Mouse (Mus musculus) macrophage (primary cell): Measurements from ENCODE around the gene Stag3. TPM values are rescaled to one million over a fixed set of nuclear protein-coding genes. Genes with fewer than 3 reads are reported as not detected.

Experiments used
- H3K27ac ChIP-seq: fragments of 350-480 bp; formaldehyde crosslinking; 2 replicates; pipeline ENCODE4 v1.9.0; 2021
- H3K36me3 ChIP-seq: fragments of 350-480 bp; formaldehyde crosslinking; 2 replicates; pipeline ENCODE4 v1.9.0; 2021; ENCODE audit errors: inconsistent target
- H3K4me3 ChIP-seq: fragments of 350-480 bp; formaldehyde crosslinking; 2 replicates; pipeline ENCODE4 v1.9.0; 2021; ENCODE audit errors: inconsistent target
- H3K79me2 ChIP-seq: fragments of 350-480 bp; formaldehyde crosslinking; 2 replicates; pipeline ENCODE4 v1.9.0; 2021; ENCODE audit errors: inconsistent target
- WGBS: methylation state at CpG from one replicate; pipeline ENCODE4 v1.1.7; 2026; ENCODE audit warnings: inconsistent platforms; ENCODE audit not compliant: missing documents; 5-methylcytosine and 5-hydroxymethylcytosine counted together
- polyA plus RNA-seq: library from polyadenylated mRNA; stranded (reverse); fragments of 250-400 nt; gene quantifications from 3 replicates; pipeline ENCODE4 v1.2.4, GENCODE M21; 2018; ENCODE audit warnings: inconsistent platforms

Stag3 gene
- polyA plus RNA-seq, 1 experiment from 2014 or later: 0.29 TPM

DNA sequence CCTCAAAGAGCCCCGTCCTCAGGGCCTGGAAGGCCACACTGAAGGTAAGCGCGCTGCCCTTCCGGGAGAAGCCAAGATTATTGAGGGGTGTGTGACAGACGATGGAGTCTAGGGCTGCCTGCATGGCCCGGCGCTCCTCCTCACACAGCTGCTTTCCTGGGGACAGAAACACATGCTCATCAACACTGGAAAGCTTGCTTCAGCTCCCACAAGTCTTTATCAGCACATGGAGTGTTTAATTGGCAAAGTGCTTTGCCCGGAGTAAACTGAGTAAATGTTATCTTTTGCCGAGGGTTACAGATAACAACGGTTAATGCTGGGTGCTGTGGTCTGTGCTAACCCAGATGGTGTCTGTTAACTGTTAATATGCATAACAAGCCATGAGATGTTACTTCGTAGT, 19.2 kb upstream of the Stag3 start:
- Histone ChIP-seq H3K4me3 (no peak overlapping the region), H3K27ac (no peak overlapping the region), H3K36me3 (peaks cover 23% of the 10 kb centered on the region), H3K79me2 (peaks cover 46% of the 10 kb centered on the region)
- WGBS: 72% methylated on average over 11 of the region's 11 CpGs

DNA sequence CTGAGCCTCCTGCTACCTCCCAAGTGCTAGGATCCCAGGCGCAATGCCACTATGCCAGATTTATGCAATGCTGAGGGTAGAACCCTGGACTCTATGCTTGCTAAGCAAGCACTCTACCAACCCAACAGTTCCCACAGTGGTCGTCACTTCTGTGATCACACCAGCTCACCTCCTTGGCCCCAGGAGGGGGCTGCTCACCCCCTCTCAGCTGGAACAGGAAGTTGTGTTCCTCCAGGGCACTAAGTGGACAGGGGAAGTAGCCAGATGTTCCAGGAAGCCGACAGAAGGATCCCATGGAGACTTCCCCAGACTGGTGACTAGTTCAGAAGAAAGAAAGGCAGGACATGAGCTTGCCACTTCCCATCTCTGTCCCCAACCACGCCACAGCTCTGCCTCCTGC, 18.0 kb upstream of the Stag3 start:
- peak overlapping the region; percentile 78 for H3K27ac ChIP-seq
- peaks cover 46% of the 10 kb centered on the region for H3K79me2 ChIP-seq
- WGBS: 24% methylated on average over 4 of the region's 4 CpGs
- peak overlapping the region; percentile 44; the same call in 1 of the 2 replicates for H3K4me3 ChIP-seq
- H3K36me3 ChIP-seq: peaks cover 23% of the 10 kb centered on the region

- H3K36me3 ChIP-seq: peaks cover 23% of the 10 kb centered on the region
- 21% methylated on average over 18 of the region's 18 CpGs for WGBS
- H3K4me3 ChIP-seq: peak overlapping the region; percentile 44
- H3K79me2 ChIP-seq: peaks cover 46% of the 10 kb centered on the region
- peak overlapping the region; percentile 78 for H3K27ac ChIP-seq
These were observed 17.3 kb upstream of the Stag3 start for GRCm38 (mm10) chr5:138262582-138263240.

DNA sequence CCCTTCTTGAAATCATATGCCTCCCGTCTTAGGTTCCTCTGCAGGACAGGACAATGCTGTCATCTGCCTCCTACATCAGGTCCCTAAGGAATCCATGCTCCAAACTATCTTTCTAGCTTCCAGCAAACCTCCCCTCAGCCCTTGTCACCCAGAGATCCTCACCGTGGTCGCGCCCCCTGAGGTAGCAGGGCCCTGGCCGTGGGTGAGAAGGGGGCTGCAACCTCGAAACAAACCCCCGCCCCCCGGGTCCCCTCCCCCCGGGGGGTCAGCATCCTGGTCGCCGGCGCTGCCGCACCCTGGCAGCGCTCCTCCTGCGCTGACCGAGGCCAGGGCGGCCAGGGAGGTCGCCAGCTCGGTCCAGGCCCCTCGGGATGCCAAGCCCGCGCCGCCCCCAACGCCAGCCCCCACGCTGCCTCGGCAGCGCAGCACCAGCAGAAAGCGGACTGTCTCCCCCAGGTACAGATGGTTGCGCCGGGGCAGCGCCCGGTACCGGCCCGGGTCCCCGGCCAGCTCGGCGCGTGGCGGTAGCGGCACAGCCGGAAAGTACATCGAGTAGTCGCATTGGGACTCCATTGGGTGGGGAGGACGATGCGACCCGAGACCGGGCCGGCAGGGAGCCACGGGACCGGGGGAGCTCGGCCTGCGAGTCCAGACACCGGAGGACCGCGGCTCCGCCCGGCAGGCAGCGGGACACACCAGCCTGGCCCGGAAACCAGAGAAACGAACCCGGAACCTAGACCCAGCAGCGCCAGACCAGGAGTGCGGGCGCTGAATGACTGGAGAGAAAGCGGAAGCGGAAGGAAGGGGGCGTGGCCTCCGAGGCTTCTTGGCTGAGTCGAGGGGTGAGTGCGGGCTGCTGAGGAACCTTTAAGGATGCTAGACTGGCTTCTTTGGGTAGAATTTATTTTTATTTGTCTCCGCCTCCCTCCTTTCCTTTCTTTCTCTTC, 16.5 kb upstream of the Stag3 start, which contains the start of gene BC037034:
TSS of gene BC037034 (minus strand) at position 774 of the 947 bp plus-strand sequence.
- Histone ChIP-seq H3K27ac (peak within 1 kb of the TSS; percentile 78), H3K4me3 (peak within 1 kb of the TSS; percentile 60), H3K79me2 (peaks cover 46% of the 10 kb centered on the region), H3K36me3 (peaks cover 20% of the 10 kb centered on the region)
- 0% methylated on average over 71 of the region's 71 CpGs for WGBS

DNA sequence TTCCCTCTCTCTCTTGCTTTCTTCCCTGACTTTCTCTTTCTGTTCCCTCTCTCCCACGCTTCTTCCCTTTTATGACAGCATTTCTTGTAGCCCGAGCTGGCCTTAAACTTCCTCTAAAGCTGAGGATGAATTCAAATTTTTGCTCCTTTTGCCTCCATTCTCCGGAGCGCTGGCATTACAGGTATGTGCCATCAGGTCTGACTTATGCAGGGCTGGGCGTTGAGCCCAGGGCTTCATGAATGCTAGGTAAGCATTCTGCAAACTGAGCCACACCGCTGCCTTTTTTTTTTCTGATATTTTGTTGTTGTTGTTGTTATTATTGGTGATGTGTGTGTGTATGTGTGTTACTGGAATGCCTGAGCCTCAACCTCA, 15.8 kb upstream of the Stag3 start:
- H3K79me2 ChIP-seq: peaks cover 41% of the 10 kb centered on the region
- WGBS: 4% methylated on average over 6 of the region's 6 CpGs
- peaks cover 19% of the 10 kb centered on the region for H3K36me3 ChIP-seq
- H3K27ac ChIP-seq: peak overlapping the region; percentile 58
- peak overlapping the region; percentile 60 for H3K4me3 ChIP-seq

DNA sequence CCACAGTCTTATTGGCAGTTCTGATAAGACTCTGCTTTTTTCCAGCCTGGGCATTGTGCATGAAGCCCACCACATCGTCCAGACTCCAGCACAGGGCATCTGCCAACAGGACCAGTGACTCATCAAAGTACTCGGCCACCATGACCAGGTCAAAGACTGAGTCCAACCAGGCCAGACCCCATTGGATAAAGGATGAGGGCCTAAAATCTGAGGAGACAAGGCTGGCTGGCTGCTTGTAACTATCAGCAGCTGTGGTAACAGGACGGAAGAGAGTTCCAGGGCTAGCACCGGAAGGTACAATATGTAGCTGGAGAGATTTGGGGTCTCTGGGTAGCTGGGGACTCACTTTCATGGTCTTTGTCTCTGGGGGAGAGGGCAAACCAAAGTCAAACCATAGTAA, 14.3 kb upstream of the Stag3 start:
- peaks cover 26% of the 10 kb centered on the region for H3K79me2 ChIP-seq
- no peak overlapping the region for H3K27ac ChIP-seq
- 98% methylated on average over 4 of the region's 4 CpGs for WGBS
- peaks cover 10% of the 10 kb centered on the region; the same call in 1 of the 2 replicates for H3K36me3 ChIP-seq
- no peak overlapping the region for H3K4me3 ChIP-seq

- H3K4me3 ChIP-seq: no peak overlapping the region
- 94% methylated on average over 3 of the region's 3 CpGs for WGBS
- no peaks in the 10 kb centered on the region for H3K36me3 ChIP-seq
- peaks cover 12% of the 10 kb centered on the region for H3K79me2 ChIP-seq
- H3K27ac ChIP-seq: no peak overlapping the region
These were observed 12.9 kb upstream of the Stag3 start for GRCm38 (mm10) chr5:138267114-138267513.

GRCm38 (mm10) chr5:138268980-138269379, 11.1 kb upstream of the Stag3 start:
- Histone ChIP-seq H3K36me3 (no peaks in the 10 kb centered on the region), H3K4me3 (no peak overlapping the region), H3K27ac (no peak overlapping the region), H3K79me2 (no peaks in the 10 kb centered on the region)
- 89% methylated on average over 3 of the region's 4 CpGs for WGBS

DNA sequence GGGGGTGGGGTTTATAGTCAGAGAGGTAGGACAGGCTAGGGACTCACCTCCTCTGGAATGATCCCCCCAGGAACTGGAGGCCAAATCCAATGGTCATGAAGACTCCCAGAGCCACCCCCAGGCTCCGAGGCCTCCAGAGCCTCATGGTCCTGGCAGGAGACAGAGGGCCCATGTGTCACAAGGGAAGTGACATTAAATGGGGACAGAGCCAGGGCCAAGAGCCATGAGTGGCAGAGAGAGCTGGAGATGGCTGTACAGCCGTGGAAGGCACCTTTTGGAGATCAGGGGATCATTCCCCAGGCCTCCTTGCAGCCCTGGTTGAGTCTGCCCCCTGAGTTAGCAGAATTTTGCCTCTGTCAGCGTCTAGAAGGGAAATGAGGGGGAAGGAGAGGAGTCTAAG, 8.8 kb upstream of the Stag3 start:
- Histone ChIP-seq H3K79me2 (no peaks in the 10 kb centered on the region), H3K4me3 (no peak overlapping the region), H3K36me3 (no peaks in the 10 kb centered on the region), H3K27ac (no peak overlapping the region)
- WGBS: 58% methylated on average over 3 of the region's 3 CpGs

GRCm38 (mm10) chr5:138272409-138272923, 7.6 kb upstream of the Stag3 start, which contains the start of gene Gal3st4:
Gal3st4 (minus strand) TSS chr5:138272840.
- Histone ChIP-seq H3K4me3 (no peak within 1 kb of the TSS), H3K36me3 (no peaks in the 10 kb centered on the region), H3K27ac (no peak within 1 kb of the TSS), H3K79me2 (no peaks in the 10 kb centered on the region)
- WGBS: 65% methylated on average over 12 of the region's 12 CpGs

DNA sequence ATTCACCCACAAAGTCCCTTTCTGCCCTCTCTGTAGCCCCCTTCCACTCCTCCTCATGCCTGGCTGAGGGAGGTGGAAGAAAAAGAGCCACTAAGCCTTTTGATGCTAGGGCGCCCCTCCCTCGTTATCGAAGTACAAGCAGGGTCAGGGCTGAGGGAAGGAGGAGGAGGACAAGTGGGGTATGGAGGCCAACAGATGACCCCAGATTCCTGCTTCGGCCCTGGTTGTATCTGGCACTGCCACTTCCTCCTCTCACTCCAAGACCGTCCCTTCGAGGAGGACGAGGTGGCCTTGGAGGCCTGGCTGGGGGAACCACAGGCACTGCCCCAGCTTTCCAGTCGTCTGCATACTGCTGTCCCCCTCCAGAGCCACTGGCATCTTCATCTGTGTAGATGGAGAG, 5.9 kb upstream of the Stag3 start:
- H3K4me3 ChIP-seq: no peak overlapping the region
- WGBS: 88% methylated on average over 8 of the region's 8 CpGs
- H3K36me3 ChIP-seq: no peaks in the 10 kb centered on the region

GRCm38 (mm10) chr5:138275216-138276050, 4.6 kb upstream of the Stag3 start:
- no peaks in the 10 kb centered on the region for H3K36me3 ChIP-seq
- WGBS: 93% methylated on average over 38 of the region's 41 CpGs
- no peaks in the 10 kb centered on the region for H3K79me2 ChIP-seq
- H3K4me3 ChIP-seq: no peak overlapping the region
- H3K27ac ChIP-seq: no peak overlapping the region

More for the DNA sequence above, 5.9 kb upstream of the Stag3 start:
- Histone ChIP-seq H3K79me2 (no peaks in the 10 kb centered on the region), H3K27ac (no peak overlapping the region)

- Histone ChIP-seq H3K79me2 (no peaks in the 10 kb centered on the region), H3K4me3 (no peak overlapping the region), H3K27ac (no peak overlapping the region), H3K36me3 (no peaks in the 10 kb centered on the region)
- WGBS: 91% methylated on average over 6 of the region's 7 CpGs
These were observed 2.0 kb upstream of the Stag3 start for GRCm38 (mm10) chr5:138277994-138278393.

DNA sequence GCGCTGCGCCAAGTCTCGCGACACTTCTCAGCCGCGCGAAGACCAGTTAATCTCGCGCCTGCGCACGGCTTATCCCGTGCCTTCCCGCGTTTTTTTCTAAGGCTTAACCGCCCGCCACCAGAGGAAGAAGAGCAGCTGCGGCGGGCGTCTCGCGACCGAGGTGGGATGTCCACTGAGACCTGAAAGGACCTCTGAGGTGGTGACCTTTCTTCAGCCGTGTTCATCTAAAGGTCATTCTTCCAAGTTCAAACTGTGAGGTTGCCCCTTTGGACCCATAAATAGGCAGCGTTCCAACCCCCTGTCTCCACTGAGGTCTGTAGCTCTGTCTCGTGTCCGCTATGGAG, 357 bp downstream of the Stag3 start:
- Histone ChIP-seq H3K27ac (no peak overlapping the region), H3K4me3 (no peak overlapping the region), H3K79me2 (no peaks in the 10 kb centered on the region), H3K36me3 (no peaks in the 10 kb centered on the region)
- WGBS: 32% methylated on average over 23 of the region's 26 CpGs
